Mouse (Mus musculus) testis, adult 2 months (tissue): ENCODE data around the gene Ctnna3.

ENCODE experiments used
- CTCF ChIP-seq: fragments of 200-500 bp; IDR thresholded peaks from 2 replicates; pipeline ENCODE4 v1.5.1; 2012; ENCODE audit warnings: low read depth, mild to moderate bottlenecking, inconsistent platforms, low read length, moderate library complexity; ENCODE audit not compliant: control insufficient read depth, insufficient read depth, insufficient replicate concordance
- POLR2A ChIP-seq: fragments of 200-500 bp; IDR thresholded peaks from 2 replicates; pipeline ENCODE4 v1.6.1; 2012; ENCODE audit warnings: low read depth, mild to moderate bottlenecking, inconsistent platforms, low read length, moderate library complexity; ENCODE audit not compliant: control insufficient read depth

- TF ChIP-seq POLR2A (no peak), CTCF (no peak)
These were observed 571.6 kb downstream of the Ctnna3 start for GRCm38 (mm10) chr10:64001531-64001930.
